Mouse (Mus musculus) mouse embryonic stem cell (cell line): ENCODE measurements around the gene Agbl5.

Experiments used
- in situ Hi-C, 2 experiments: fragments of 300-500 bp; cut with MboI; formaldehyde crosslinking; loops; 1 replicate in 1 of 2; 3 replicates in 1 of 2; pipeline ENCODE4 v1.14.3; 2019 to 2020; ENCODE audit warnings: low sequenced_read_pairs in 2 of 2, low pct_unique_long_range_greater_than_20kb in 1 of 2, mixed read lengths in 1 of 2; ENCODE audit not compliant: unreplicated experiment in 1 of 2

Agbl5 gene

DNA sequence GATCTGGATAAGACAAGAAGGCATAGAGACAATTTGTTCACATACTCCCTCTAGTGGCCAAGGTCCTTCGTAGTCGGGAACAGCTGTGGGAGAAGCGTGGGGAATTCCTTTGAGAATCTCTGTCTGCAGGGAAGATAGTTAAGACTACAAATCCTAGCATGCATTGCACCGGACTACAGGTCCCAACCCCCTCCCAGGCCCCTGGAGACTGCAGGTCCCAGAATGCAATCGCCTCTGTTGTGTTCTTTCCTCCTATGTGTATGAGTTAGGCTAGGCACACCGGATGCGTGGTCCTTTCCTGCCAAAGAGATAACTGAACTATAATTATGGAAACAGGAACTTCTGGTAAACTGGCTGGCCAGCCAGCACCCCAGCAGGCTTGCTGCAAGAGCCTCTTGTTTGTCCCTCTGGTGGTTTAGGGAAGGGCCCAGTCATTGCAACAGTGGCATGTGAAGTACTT lies 27.5 kb downstream of the Agbl5 start:
- in situ Hi-C loops = no loop called here

DNA sequence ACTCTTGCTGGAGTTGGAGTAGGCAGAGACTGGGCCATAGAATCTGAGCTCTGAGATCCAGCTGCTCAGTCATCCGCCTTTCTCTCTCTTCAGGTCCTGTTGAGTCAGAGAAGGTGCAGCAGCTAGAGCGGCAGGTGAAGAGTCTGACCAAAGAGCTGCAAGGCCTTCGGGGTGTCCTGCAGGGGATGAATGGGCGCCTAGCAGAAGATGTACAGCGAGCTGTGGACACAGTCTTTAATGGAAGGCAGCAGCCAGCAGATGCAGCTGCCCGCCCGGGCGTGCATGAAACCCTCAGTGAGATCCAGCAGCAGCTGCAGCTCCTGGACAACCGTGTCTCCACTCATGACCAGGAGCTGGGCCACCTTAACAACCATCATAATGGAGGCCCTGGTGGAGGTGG lies 28.3 kb downstream of the Agbl5 start:
- in situ Hi-C loops = no loop called here

DNA sequence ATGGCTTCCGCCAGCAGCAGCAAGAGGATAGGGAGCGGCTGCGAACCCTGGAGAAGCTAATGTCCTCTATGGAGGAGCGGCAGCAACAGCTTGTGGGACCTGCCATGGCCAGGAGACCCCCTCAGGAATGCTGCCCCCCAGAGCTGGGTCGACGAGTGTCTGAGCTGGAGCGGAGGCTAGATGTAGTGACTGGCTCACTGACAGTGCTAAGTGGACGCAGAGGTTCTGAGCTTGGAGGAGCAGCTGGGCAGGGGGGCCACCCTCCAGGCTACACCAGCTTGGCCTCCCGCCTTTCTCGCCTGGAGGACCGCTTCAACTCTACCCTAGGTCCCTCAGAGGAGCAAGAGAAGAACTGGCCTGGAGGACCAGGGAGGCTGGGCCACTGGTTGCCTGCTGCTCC lies 28.9 kb downstream of the Agbl5 start:
- in situ Hi-C loops = no loop called here

DNA sequence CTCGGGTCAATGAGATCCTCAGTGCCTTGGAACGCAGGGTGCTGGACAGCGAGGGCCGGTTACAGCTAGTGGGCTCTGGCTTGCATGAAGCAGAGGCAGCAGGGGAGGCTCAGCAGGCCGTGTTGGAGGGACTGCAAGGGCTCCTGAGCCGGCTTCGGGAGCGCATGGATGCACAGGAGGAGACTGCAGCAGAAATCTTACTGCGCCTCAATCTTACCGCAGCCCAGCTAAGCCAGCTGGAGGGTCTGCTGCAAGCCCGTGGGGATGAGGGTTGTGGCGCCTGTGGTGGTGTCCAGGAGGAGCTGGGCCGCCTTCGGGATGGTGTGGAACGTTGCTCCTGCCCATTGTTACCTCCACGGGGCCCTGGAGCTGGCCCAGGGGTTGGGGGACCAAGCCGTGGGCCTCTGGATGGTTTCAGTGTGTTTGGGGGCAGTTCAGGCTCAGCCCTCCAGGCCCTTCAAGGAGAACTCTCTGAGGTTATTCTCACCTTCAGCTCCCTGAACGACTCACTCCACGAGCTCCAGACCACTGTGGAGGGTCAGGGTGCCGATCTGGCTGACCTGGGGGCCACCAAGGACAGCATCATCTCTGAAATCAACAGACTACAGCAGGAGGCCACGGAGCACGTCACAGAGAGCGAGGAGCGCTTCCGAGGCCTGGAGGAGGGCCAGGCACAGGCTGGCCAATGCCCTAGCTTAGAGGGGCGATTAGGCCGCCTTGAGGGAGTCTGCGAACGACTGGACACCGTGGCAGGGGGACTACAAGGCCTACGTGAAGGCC lies 29.6 kb downstream of the Agbl5 start:
- in situ Hi-C loops = no loop called here

DNA sequence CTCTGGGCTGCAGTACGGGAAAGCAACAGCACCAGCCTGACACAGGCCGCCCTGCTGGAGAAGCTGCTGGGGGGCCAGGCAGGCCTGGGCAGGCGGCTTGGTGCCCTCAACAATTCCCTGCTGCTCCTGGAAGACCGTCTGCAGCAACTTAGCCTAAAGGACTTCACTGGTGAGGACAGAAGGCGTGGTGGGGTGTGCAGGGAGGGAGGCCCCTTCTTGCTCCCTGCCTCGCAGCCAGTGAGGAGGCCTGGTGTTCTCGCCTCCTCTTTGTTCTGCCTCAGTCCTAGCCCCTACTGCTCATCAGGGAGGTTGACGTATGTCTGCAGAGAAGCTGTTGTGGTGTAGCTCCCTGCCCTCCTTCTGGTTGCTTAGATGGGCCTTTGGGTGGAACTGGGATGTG lies 30.2 kb downstream of the Agbl5 start:
- in situ Hi-C loops = no loop called here

DNA sequence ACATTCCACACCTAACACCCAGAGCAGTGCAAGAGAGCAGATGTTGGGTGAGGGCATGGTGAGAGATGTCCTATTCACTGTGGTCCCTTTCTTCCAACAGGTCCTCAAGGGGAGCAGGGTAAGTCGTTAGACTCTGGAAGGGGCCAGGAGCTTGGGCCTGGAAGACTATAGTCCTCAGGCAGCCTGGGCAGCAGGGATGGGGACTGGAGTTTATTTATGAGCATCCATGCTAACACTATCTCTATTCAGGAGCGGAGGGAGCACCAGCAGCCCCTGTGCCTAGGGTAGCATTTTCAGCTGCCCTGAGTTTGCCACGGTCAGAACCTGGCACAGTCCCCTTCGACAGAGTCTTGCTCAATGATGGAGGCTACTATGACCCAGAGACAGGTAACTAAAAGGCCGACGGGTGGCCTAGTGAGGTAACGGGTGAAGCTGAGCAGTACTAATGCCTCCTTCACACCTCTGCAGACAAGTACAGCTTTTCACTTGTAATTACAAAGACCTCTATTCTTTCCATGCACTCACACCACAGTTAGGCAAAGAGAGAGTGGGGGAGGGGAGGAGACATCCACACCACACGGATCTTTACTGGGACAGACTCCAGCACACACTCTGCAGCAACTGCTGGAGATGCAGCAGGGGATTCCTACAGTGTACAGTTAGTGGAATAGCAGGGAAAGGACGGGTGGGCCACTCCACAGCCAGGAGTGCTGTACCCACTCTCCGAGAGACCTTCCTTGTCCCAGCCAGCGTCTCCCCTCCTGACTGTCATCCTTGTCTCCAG lies 31.5 kb downstream of the Agbl5 start:
- in situ Hi-C loops = no loop called here

DNA sequence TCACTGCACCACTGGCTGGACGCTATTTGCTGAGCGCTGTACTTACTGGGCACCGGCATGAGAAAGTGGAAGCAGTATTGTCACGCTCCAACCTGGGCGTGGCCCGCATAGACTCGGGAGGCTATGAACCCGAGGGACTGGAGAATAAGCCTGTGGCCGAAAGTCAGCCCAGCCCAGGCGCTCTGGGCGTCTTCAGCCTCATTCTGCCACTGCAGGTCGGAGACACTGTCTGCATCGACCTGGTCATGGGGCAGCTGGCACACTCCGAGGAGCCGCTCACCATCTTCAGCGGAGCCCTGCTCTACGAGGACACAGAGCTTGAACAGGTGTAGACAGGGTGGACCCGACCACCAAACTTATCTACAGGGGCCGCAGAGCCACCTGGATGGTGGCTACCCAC lies 32.1 kb downstream of the Agbl5 start:
- in situ Hi-C loops = no loop called here

DNA sequence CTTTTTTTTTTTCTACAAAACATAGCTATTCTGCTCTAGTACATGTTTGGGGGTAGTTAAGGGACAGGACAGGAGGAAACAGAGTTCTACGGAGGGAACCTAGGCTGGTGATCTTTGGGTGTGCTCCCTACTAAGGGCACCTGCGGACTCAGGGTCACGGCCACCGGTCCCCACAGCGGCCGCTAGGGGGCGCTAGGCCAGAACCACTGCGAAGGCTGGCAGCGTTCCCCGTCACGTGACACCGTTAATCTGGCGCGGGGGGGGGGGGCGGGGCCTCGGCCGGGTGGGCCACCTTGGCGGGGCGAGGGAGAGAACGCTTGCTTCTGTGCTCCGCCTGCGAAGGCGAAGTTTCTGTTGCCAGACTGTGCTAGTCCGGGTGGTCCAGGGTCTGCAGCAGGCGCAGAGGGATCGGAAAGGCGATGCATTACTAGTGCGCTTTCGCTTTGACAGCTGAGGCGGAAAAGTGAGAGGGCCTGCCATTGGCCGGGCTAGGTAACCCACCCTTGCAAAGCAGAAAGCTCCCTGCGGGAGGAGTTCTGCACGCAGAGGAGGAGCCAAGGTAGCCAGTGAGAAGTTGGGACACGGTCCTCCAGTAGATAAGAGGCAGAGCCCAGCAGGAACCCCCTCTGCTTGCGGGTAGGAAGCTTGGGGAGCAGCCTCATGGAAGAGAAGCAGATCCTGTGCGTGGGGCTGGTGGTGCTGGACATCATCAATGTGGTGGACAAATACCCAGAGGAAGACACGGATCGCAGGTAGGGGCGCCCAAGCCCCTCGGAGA lies 33.0 kb downstream of the Agbl5 start, which contains the start of gene Khk:
Khk (plus strand) TSS at position 176 of the 778 bp plus-strand sequence.
- in situ Hi-C loops = no loop called here

DNA sequence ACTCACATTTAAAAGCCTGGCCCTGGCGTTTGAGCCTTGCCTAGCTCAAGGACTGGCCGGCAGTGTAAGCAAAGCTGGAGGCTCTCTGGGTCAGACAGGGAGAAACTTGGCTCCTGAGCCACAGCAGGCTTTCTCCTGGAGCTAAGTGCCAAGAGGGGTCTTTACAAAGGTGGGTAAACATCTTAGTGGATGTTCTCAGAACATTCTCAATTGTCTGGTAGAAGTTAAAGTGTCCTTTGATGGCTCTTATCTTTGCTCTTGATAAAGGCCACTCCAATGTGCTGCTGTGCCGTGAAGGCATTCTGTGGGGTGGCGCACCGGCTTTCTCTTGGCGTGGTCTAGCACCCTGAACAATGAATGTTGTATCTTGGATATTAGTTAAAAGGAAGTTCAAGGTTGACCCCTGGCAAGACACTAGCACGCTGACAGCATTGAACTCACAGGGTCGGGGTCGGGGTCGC lies 34.1 kb downstream of the Agbl5 start:
- in situ Hi-C loops = no loop called here

DNA sequence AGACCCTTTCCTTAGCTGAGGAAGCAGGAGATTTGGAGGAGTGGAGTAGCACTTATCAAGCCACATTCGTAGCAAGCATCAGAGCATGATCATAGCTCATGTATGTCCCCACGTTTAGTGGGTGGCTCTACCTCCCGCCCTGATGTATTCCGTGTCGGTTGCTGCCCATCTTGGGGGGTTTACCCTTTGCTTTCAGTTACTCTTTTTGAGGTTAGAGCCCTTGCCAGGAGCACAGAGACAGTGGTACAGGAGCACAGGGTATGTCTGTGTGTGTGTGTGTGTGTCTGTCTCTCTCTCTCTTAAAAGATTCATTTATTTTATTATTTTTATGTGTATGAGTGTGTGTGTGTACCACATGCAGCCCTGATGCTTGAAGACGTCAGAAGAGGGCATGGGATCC lies 34.6 kb downstream of the Agbl5 start:
- in situ Hi-C loops = no loop called here

DNA sequence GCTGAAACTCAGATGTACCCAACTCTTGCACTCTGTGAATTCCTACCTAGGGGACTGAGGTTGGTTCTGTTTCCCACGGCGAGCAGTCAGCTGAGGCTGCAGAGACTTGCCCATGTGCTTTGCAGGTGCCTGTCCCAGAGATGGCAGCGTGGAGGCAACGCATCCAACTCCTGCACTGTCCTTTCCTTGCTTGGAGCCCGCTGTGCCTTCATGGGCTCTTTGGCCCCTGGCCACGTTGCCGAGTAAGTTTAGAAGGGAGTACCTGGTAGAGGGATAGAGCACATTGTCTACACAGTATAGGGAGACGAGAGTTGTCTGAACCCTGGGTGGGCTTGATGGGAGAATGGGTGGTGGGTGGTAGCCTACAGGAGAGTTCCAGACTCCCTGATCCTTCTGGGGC lies 36.1 kb downstream of the Agbl5 start:
- in situ Hi-C loops = no loop called here

DNA sequence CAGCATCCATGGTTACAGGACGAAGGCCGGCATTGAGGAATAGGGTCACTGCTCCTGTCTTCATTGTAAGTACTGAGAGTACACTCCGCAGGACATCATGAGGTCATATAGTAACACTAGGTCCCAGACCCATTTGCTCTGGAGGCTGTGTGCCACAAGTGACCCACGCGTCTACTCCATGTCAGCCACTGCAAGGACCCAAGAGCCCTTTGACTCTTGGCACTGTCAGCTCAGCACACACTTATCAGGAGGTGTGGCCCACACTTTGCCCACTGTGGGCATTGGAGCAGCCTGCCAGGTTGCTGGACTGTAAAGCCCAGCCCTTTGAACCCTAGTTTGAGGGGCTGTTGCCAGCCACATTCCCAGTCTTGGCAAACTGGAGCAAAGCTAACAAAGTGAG lies 36.7 kb downstream of the Agbl5 start:
- in situ Hi-C loops = no loop called here

DNA sequence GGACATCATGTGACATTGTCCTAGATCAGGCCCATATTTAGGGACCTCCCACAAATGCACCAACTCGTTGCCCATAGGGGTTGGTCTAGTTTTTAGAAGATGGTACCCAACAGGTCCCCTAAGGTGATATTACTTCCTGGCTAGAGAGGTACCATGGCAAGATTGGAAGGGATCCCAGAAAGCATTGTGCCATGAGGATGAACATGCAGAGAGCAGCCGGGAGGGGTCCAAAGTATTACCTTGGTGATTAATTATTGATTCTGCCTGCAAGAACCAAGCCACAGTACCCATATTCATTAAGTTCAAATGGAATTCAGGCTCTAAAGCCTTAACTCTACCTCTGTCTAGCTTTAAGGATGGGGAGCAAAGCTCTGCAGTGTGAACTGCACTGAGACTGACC lies 37.6 kb downstream of the Agbl5 start:
- in situ Hi-C loops = no loop called here

DNA sequence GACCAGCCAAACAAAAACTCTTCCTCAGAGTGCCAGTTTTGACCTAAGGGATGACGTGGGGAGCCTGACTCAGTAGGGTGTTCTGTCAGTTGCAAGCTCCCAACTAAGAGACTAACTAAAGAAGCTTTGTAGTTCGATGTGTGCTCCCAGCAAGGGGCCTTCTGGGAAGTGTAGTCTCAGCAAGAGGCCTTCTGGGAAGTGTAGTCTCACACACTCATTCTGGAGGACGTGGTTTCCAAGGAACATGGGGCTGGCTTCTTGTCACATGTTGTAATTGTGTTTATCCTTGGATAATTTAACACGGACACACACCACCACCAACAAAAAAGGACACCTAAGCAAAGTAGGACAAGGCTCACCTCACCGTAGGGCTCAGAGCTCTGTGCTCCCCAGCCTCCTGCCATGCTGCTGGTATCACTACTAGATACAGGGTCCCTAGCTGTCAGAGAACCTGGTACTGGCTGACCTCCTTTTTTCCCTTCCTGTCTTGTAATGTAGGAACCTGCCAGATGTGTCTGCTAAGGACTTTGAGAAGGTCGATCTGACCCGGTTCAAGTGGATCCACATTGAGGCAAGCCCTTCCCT lies 39.5 kb downstream of the Agbl5 start:
- in situ Hi-C loops = no loop called here

DNA sequence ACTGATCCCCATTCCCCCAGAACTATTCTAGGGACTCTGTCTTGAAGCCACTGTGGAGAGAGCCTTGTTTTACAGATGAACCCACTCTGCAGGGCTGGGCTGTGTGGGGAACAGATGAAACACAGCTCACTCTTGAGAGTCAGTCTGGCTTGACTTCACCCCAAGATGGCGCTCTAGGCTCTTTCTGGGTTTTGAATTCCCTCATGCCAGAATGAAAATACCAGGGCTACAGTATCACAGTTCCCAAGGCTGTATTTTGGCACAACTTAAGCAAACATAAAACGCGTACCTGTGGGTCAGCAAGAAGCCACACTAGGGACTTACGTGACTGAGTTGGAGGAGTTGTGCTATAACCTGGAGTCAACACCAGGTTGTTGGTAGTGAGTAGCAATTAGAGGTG lies 41.6 kb downstream of the Agbl5 start:
- in situ Hi-C loops = loop anchor here (5.0 to 10.0 kb wide), 2 partner anchors 125 to 128 kb away; no protein-coding TSS in a partner anchor

DNA sequence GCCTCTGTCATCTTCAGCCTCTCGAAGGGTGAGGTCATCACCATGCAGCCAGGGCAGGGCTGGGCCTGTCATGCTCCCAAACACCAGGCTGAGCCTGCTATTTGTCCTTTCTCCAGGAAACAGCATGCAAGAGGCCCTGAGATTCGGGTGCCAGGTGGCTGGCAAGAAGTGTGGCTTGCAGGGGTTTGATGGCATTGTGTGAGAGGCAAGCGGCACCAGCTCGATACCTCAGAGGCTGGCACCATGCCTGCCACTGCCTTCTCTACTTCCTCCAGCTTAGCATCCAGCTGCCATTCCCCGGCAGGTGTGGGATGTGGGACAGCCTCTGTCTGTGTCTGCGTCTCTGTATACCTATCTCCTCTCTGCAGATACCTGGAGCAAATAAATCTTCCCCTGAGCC lies 42.4 kb downstream of the Agbl5 start:
- in situ Hi-C loops = loop anchor here (5.0 to 10.0 kb wide), 2 partner anchors 126 to 129 kb away; no protein-coding TSS in a partner anchor

DNA sequence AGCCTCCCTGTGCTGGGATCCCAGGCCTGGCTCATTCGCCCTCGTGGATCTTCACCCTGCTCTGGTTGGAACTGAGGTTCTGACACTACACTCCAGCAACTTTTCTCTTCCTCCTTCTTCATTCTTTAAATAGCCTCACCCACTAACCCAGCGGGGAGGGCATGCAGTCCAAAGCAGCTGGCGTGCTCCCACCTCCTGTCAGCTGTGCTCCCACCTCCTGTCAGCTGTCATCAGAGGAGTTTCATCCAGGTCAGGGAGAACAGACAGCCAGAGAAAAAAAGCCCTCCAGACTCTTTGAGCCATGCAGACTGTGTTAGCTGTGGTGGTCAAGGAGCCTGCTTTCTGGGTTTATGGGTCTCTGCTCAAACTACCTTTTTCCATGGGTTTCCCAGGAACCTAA lies 42.9 kb downstream of the Agbl5 start:
- in situ Hi-C loops = loop anchor here (5.0 to 10.0 kb wide), 2 partner anchors 127 to 129 kb away; no protein-coding TSS in a partner anchor

DNA sequence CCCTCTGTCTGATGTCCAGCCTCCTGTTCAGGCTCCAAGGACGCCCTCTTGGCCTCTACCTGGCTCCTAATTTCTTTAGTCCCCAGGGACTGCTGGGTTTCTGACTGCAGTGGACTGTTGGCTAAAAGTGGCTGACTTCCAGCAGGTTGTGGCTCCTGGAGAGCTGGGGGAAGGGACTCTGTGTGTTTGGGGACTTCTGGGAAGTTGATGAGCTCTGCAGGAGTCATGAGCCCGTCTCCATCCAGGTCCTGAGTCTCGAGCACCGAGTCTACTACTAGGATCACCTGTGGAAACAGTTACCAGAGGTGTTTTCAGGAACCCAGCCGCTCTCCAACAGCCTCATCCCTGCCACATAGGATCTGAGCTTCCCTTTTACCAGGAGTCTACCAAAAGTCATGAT lies 45.2 kb downstream of the Agbl5 start:
- in situ Hi-C loops = loop anchor here (5.0 to 10.0 kb wide), 2 partner anchors 129 to 131 kb away; no protein-coding TSS in a partner anchor
